Mouse (Mus musculus): ENCODE data around the gene Prima1.

Prima1 gene

DNA sequence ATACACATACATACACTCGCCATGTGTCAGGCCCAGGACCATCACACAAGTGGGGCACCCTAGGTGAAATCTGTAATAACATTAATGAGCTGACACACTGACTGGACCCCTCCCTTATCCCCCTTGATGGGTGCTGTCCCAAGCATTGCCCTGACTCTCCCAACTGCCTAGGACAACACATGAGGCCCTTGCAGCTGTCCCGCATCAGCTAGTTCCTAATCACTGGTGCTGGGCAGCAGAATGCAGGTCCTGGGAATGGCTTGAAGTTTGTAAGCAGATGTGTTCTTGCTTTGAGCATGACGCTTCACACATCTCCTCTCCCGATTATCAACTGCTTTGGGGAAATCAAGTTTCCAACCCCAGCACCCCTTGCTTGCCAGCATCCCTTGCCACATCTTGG is 15.8 kb downstream of the Prima1 start:
- no peak for DNase-seq (ENCODE audit: low spot score in 2 of 2)

DNA sequence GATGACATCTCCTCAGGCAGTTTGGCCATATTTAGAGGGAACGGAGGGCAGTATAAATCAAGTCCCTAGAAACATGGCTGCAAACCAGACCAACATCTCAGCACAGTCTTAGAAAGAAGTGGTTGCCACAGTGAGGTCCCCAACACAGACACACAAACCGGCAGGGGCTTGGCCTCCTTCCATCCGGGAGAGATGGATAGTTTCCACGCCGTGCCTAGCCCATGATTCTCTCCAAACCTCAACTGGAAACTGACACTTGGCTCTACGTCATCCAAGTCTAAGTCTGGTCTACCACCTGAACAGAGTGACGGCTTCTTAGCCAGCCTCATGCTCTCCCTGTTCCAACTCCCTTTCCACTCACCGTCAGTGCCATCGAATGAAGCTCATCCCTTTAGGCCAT is 18.3 kb downstream of the Prima1 start:
- DNase-seq (ENCODE audit: low spot score in 2 of 2) = no peak

DNA sequence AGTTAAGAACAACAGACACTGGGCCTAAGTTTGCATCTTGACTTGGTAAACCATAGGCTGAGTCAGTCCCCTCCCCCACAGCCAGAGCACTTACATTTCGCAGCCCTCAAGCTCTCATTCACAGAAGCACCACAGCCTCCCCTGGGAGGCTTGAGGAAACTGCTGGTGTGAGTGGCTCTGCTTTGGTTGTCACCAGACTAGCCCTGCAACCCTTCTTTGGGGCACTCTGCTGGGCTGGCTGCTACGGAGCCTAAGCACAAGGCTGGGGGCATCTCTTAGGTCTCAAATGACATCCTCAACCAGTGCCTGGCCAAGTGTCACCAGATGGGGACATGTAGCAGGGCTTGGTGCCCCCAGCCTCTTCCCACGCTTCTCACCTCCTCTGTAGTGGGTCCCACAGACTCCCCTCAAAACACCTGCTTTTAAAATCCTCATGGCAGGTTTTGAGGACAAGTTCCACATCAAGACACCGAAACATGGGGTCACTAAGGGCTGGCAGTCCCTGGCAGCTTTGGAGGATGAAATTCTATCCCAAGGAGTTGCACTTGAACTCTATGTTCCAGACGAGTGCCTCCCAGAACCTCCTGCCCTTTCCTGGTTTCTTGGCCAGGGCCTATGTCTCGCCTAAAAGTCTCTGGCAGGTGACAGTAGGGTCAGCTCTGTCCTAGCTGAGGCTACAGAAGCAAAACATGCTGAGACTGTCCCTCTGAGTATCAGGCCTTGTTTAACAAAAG is 25.9 kb downstream of the Prima1 start:
- DNase-seq (ENCODE audit: low spot score in 2 of 2) = no peak

DNA sequence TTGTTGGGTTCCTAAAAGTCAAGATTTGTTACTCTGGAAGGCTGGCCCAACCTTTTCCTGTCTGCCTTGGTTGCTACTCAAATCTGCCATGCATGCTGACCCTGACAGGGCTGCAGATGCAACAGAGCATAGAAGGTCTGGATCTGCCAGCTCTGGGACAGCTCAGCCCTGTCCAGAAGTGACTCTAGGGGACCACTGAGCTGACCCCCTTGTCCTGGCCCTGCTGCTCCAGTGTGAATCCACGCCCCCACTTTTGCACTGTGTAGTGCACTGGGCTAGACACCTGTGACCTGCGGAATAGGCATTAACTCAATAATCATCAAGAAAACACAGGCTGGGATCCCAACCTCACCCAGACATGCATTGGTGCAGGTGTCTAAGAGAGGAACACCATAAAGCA is 27.2 kb downstream of the Prima1 start:
- no peak for DNase-seq (ENCODE audit: low spot score in 2 of 2)

DNA sequence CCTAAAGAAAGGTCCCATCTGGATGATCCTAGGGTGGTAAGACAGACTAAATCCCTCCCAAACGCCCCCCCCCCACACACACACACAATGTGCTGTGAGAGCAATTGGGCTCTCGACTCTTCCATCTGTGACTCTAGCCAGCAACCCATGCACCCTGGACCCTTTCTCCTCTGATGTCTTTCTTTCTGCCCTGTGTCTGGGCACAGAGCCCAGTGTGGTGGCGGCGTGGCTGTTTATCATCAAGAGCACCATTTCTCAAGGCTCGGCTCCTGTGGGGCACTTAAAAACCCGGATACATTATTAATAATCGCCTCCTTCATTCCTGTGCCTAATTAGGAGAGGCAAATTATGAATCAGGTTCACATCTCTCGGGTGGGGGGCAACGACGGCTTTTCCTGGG is 27.7 kb downstream of the Prima1 start:
- DNase-seq (ENCODE audit: low spot score in 2 of 2) = no peak

DNA sequence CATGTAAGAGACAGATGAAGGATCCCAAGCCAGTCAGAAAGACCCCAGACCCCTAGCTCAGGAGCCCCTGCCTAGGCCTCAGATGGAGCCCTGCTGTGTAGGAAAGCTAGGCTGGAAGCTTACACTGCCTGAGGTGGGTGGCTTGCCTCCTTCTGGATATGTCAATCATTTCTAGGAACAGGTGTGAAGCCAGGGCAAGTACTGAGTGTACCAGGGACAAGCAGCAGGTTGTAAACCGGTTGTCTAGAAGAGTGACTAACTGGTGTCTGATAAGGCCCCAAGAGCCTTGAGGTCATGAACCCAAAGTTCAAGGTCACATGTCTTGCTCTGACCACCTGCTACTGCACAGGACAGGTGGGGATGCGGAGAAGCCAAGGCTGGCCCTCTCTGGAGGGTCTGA is 28.4 kb downstream of the Prima1 start:
- DNase-seq (ENCODE audit: low spot score in 2 of 2) = no peak

DNA sequence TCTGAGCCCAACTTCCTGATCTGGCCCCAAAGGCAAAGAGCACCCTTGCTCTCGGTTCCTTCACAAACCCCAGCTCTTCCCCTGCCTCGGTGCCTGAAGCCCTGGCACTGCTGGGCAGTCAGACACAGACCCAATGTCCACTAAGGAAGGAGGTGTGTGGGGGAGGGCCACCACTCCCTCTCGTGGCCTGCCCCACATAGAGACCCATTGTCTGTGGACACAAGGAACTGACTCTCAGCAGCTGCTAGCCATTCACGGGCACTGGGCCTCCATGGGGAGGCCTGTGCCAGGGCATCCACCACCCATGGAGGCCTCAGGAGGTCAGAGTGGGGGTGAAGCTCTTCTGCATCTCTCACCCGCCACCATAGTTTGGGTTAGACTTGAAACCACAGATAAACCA is 30.9 kb downstream of the Prima1 start:
- DNase-seq (ENCODE audit: low spot score in 2 of 2) = no peak

DNA sequence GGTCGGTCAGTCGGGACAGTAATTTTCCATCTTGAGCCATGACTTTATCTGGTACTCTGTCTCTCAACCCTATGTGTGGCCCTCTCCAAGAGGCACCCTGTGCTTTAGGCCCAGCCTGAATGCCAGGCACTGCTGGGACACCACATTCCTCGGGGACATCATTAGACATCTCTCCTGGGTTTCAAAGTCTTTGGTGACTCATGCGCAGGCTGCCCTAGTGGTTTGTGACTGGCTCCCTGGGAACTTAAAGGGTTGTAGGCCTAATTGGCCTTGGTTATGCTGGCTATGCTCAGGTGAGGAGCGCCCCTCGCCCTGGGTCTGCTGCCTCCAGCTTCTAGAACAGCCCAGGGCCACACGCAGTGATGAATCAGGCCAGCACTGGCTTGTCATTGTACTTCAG is 32.4 kb downstream of the Prima1 start:
- no peak for DNase-seq (ENCODE audit: low spot score in 2 of 2)

DNA sequence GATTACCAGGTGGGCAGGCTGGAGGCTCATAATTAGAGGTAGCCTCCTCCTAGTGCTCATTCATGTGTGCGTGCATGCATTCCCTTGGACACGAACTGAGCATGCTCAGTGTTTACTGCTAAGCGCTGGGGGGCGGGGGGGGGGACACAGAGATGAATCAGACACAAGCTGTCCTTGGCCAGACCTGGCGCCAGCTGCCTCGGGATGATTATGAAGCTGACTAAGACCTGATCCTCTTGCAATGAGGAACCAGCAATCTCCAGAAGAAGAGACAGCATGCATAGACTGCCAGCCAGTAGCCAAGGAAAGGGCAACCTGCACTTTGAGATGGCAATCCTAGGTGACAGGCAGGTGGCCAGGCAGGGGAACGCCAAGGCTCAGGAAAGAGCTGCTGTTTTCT is 36.4 kb downstream of the Prima1 start:
- no peak for DNase-seq (ENCODE audit: low spot score in 2 of 2)

DNA sequence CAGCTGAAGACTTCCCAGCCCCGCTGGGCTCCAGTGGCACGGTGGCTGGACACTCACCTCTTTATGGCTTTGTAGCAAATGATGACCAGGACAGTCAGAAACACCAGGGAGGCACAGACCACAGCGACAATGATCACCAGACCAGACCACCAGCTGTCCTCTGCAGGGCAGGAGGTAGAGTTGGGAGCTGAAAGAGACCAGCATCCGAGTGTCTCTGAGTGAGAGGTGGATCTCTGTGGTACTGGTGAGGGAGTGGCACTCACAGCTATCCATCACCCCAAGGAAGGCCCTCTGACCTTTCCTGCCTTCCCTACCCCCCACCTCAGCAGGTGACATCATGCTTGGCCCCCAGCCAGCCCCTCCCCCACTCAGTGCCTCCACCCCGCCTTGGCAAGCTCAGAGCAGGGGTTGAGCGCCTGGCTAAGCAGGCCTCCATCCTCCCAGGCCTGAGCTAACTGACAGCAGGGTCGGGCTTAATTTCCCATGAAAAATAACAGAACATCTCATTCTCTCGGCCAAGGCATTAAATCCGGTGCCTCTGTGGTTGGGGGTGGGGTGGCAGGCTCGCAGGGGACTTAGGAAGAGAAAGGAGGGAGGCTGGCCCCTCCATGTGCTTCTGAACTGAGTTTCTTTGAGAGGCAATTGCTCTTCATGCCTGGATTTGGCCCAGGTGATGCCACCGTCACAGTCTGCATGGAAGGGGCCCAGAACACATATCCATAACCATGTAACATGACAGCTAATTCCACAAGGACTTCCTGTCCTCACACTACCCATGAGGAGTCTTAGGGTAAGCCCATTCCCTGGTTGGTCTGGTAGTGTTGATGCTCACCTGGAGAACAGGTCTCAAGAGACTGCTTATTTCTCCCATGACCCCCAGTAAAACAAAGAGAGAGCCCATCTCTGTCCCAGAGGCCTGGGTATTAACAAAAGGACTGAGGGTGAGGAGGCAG is 39.1 kb downstream of the Prima1 start:
- DNase-seq (ENCODE audit: low spot score in 2 of 2) = no peak

DNA sequence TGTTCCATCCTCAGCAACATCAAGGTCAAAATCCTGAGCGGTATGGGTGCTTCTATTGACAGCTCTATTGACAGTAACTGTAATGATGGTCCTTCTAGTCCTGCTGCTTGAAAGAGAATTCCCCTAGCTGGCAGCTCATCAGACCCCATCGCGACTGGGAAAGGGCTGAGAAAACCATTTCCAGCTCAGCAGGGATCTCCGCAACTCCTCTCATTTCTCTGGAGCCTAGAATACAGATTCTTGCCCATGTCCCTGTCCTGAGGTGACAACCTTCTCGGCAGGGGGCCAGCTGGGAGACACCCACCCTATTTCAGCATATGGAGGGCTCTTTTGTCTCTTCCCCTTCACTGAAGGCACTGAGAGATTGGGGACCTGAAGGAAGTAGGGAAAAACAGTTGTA is 49.0 kb downstream of the Prima1 start:
- no peak for DNase-seq (ENCODE audit: low spot score in 2 of 2)

DNA sequence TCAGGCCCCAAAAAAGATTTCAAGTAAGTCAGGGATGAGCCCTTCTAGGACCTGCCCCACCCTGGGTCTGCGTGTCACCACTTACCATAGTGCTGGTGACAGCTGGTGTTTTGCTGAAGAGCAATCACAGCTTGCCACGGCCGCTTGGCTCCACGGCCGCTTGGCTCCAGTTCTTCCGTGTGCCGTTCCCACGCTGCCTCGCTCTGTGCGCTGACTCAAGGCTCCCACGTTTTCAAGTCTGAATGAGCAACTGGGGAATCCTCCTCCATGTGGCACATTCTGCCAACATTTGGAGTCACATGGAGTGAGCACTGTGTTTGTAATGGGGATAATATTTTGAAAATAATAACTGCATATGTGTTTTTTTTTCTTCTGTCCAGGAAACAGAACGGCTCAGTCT is 52.2 kb downstream of the Prima1 start:
- DNase-seq (ENCODE audit: low spot score in 2 of 2) = no peak

DNA sequence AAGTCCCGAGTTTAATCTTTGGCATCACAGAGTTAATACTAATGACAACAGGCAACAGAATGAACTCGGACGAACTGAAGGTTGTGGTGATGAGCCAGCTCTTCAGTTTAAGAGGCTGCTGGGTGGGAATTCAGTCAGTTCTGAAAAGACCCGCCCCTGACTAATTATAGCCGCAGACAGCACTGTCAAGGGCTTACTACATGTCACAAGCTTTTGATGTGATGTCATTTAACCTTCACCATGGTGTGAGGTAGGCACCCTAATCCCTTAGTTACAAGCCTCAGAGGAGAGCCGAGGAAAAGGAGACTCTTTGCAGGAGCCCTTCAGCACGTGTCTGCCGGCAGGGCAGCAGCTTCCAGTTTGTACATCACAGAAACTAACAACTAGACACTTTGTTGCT is 53.7 kb downstream of the Prima1 start:
- DNase-seq (ENCODE audit: low spot score in 2 of 2) = no peak

DNA sequence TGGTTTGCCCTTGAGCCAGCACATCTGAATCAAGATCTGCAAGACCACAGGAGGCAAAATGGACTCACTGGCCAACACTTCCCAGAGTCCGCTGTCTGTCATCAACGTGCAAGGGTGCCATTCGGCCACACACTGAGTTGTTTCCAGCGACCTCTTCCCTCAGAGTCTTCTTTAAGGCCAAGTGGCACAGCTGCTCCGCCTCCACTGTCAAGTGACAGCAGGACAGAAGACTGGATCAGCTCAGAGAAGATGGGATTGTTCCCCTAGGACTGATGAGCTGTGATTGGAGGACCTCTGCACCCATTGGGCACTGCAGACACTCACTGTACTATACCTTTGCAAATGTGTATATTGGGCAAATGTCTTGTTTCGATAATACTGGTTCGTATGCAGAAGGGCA is 54.9 kb downstream of the Prima1 start:
- DNase-seq (ENCODE audit: low spot score in 2 of 2) = no peak

DNA sequence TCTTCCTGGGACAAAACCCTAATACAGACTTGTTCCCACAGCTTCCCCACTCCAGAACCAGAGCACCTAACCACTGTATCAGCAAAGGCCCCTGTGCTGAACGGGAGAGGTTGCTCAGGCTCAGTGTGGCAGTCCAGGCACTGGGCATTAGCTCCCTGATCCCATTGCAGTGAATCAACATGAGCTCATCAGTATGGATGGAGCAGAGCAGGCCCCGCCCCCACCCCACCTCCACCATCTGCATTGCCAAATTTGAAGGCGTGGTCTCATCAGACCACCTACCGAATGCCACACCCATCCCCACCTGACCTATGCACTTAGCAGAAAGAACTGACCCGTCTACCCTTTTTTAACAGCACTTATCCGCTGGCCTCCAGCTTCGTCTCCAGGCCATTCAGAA is 58.9 kb downstream of the Prima1 start:
- DNase-seq (ENCODE audit: low spot score in 2 of 2) = no peak

DNA sequence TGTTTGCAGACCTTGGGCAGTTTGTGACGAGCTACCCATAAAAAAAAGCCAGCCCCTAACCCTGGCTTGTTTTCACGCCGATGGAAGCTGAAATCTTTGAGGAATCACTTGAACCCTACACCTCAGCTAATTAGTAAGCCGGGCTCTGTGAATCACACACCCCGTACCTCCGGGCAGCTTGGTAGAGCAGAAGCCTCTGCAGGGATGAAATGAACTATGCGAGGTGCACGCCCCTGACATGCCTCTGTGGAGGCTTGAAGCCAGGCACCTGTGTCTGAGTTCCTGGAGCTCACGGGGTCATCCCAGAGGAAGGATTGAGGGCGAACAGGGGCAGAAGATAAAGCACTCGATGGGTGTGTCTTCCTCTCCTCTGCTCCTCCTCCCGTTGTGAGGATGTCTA is 73.1 kb downstream of the Prima1 start:
- DNase-seq (ENCODE audit: low spot score in 2 of 2) = no peak

DNA sequence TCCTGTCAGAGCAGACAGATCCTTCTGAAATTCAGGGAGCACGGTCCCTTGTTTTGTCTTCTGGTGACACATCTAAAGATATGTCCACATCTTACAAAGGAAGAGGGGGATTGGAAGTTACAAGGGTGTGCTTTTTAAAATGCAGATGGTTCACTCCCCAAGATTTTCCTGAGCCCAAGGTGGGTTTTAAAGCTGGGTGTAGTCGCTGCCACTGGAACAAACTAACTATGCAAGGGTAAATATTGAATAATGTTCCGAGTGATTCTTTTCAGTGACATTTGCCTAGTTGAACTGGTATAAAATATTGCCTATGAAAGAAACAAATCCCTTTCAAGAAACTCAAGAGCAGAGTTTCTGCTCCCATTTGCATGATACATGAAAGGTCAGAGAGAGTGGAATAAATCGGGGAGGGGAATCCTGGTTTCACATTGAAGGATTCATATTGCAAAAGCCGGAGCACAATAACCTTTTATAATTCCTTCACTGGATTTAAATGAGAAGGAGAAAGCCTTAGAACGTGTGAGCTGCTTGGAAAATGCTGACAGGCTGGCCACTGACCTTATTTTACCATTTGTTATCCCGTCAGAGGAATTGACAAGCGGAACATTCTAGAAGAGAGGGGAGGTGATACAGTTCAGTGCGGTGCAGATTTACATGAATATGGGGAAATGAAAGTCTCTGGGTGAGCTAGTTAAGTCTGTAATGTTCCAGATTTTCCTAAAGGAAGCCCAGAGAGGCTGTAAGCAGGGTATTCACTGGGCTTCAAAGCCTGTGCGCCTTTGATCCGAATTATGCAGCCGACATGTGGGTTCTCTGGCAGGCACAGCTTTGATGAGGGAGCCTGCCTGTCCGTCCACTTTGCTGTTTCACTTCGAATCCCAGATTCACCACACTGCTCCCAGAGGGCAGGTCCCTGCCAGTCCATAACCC is 77.6 kb downstream of the Prima1 start:
- no peak for DNase-seq (ENCODE audit: low spot score in 2 of 2)

DNA sequence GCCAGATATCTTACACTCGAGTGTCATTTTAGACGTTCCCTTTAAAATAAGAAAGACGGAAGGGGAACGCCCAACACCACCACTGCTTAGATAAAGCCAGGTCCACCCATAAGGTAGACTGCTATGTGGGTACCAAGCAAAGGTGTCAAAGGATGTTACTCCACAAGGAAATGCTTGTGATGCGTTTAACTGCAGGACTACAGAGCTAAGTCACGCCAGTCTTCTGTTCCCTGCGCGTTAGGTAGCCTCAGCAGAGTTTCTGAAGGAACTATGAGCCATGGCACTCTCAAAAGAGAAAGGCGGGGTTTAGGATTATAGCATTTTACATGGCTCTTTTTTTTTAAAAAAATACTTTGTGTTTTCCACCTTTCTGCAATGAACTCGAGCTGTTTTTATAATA is 78.4 kb downstream of the Prima1 start:
- no peak for DNase-seq (ENCODE audit: low spot score in 2 of 2)

DNA sequence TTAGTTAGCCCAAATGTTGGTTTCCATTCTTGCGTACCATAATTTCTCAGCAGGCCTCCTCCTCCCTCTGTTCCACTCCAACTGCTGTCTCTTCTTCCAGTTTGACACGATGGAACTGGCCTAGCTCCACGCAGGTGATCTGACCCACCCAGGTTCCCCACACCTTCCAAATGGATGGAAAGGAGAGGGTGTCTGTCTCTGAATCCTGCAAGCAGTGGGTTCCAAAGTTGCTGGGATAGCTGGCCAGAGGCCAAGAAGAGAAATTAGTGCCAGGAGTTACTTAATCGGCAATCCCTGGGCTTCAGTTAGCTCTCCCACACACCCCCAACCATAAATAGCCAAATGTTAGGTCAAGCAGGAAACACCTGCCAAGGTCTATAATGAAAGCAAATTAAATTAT is 81.2 kb downstream of the Prima1 start:
- no peak for DNase-seq (ENCODE audit: low spot score in 2 of 2)

DNA sequence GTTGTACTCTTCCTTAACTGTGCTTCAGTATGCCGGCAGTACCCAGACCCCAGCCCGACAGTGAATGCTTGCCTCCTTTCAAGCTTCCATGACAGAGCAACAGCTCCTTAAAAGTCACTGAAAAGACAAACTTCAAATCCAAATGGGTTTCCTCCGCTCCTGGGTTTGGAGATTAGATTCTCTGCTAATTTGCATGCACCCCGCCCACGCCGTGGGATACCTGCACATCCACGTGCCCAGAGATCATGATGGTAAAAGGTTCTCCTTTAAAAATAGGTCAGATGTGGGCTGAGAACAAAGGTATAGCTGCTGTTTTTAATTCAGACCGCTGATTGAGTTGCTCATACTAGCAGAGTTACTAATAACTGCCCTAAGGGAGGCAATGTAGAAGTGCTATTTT is 82.9 kb downstream of the Prima1 start:
- no peak for DNase-seq (ENCODE audit: low spot score in 2 of 2)

DNA sequence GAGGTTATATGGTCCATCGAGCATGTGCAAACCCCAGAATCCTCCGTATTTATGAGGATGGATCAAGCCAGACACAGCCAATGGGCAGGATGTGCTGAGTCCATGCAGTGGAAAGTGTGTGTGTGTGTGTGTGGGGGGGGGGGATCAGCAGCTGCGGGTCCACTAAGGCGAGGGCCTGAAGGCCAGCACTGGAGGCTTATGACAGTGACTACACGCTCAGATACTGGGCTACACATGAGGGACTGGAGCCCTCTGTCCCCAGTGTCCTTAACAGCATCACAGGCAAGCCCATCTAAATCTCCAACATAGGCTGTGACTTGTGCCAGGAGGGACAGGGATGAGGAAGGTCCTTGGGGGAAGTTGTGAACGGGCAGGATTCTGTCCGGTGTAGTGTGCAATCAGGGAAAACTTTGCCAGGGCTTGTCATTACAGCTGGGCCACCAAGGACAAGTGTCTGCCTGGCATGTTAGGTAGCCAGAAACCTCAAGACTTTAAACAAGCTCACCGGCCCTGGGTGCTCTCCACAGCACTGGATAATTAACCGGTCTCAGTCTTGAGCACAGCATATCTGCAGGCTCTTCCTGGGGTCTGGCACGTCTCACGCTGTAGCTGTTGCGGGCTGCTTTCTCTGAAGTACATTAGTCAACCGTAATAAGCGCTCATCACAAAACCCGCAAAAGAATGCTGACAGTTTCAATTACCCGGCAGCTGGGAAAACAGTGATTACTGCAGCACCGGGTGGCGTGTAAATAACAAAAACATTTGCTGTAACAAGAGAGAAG is 84.6 kb downstream of the Prima1 start:
- no peak for DNase-seq (ENCODE audit: low spot score in 2 of 2)

All from spleen, postnatal 4 days (tissue).